Mouse (Mus musculus) ES-Bruce4 (cell line): Measurements from ENCODE around the gene Ccnb3. TPM values are rescaled to one million over a fixed set of nuclear protein-coding genes. Genes with fewer than 3 reads are reported as not detected.
"Not testable (repeated sequence)": the region's sequence is repeated elsewhere in the genome, so short reads cannot be mapped to it uniquely, and the experiment has no call there.

Experiments
- H3K27ac ChIP-seq: 2 replicates; pipeline ENCODE4 v1.5.1; 2012; ENCODE audit warnings: low read length, inconsistent platforms; ENCODE audit not compliant: insufficient read depth
- H3K27me3 ChIP-seq: 2 replicates; pipeline ENCODE4 v1.6.1; 2012; ENCODE audit warnings: mild to moderate bottlenecking, low read length, inconsistent platforms; ENCODE audit not compliant: control insufficient read depth, poor library complexity, insufficient read depth, severe bottlenecking
- H3K36me3 ChIP-seq: 2 replicates; pipeline ENCODE4 v1.6.1; 2012; ENCODE audit warnings: inconsistent platforms, mild to moderate bottlenecking, low read length, moderate library complexity; ENCODE audit not compliant: control insufficient read depth, poor library complexity, insufficient read depth, severe bottlenecking
- H3K4me1 ChIP-seq: one replicate; pipeline ENCODE4 v1.8.1; 2011; ENCODE audit warnings: low read length; ENCODE audit not compliant: control insufficient read depth, insufficient read depth
- H3K4me3 ChIP-seq: 2 replicates; pipeline ENCODE4 v1.5.1; 2011; ENCODE audit warnings: low read depth, mild to moderate bottlenecking, low read length
- H3K9ac ChIP-seq: 2 replicates; pipeline ENCODE4 v1.6.1; 2012; ENCODE audit warnings: low read depth, mild to moderate bottlenecking, inconsistent platforms; ENCODE audit not compliant: poor library complexity, severe bottlenecking
- H3K9me3 ChIP-seq: replicated peaks from 2 replicates; pipeline ENCODE4 v1.6.1; 2012; ENCODE audit warnings: mild to moderate bottlenecking, low read length, inconsistent platforms; ENCODE audit not compliant: control insufficient read depth, poor library complexity, insufficient read depth, severe bottlenecking
- CTCF ChIP-seq: IDR thresholded peaks from one replicate; pipeline ENCODE4 v1.8.1; 2011; ENCODE audit warnings: low read depth, low read length
- EP300 ChIP-seq: IDR thresholded peaks from 2 replicates; pipeline ENCODE4 v1.6.1; 2011; ENCODE audit warnings: low read depth, low read length; ENCODE audit not compliant: insufficient read depth
- POLR2A ChIP-seq: IDR thresholded peaks from one replicate; pipeline ENCODE4 v1.8.1; 2011; ENCODE audit warnings: low read length; ENCODE audit not compliant: insufficient read depth
- polyA plus RNA-seq: library from polyadenylated mRNA; stranded (reverse); fragments of >200 nt; gene quantifications from 2 replicates; pipeline ENCODE4 v1.2.4, GENCODE M21; 2011; ENCODE audit warnings: low read depth; ENCODE audit not compliant: missing spikeins, insufficient read depth, insufficient read length

The Ccnb3 gene
- polyA plus RNA-seq, 1 experiment: not detected

GRCm38 (mm10) chrX:7064109-7064508 is 22.7 kb upstream of the Ccnb3 start:
- TF ChIP-seq CTCF (no peak), EP300 (no peak), POLR2A (no peak)
- Histone ChIP-seq H3K27me3 (no peaks in the 10 kb centered on the region), H3K36me3 (no peaks in the 10 kb centered on the region), H3K9me3 (no peaks in the 10 kb centered on the region), H3K27ac (no peak overlapping the region), H3K4me1 (no peaks in the 10 kb centered on the region), H3K9ac (no peak overlapping the region), H3K4me3 (no peak overlapping the region)

GRCm38 (mm10) chrX:7057634-7058033 is 16.2 kb upstream of the Ccnb3 start:
- no peak for TF ChIP-seq EP300
- TF ChIP-seq CTCF: no peak
- TF ChIP-seq POLR2A: no peak
- Histone ChIP-seq H3K9me3 (no peaks in the 10 kb centered on the region), H3K4me1 (no peaks in the 10 kb centered on the region), H3K4me3 (no peak overlapping the region), H3K36me3 (no peaks in the 10 kb centered on the region), H3K9ac (no peak overlapping the region), H3K27me3 (no peaks in the 10 kb centered on the region), H3K27ac (no peak overlapping the region)

GRCm38 (mm10) chrX:7057056-7057455 is 15.6 kb upstream of the Ccnb3 start:
- Histone ChIP-seq H3K4me3 (no peak overlapping the region), H3K27ac (no peak overlapping the region), H3K9ac (no peak overlapping the region), H3K36me3 (no peaks in the 10 kb centered on the region), H3K9me3 (no peaks in the 10 kb centered on the region), H3K27me3 (no peaks in the 10 kb centered on the region), H3K4me1 (no peaks in the 10 kb centered on the region)
- TF ChIP-seq POLR2A (no peak), EP300 (no peak), CTCF (no peak)

- H3K4me1 ChIP-seq, H3K27me3 ChIP-seq, H3K36me3 ChIP-seq, H3K9ac ChIP-seq, H3K4me3 ChIP-seq, H3K27ac ChIP-seq, H3K9me3 ChIP-seq: not testable (repeated sequence)
Measured at GRCm38 (mm10) chrX:6983916-6984315, 57.5 kb downstream of the Ccnb3 start.

GRCm38 (mm10) chrX:6971956-6972355 is 69.5 kb downstream of the Ccnb3 start:
- H3K27ac ChIP-seq: no peak overlapping the region
- H3K36me3 ChIP-seq: no peaks in the 10 kb centered on the region
- H3K4me3 ChIP-seq: no peak overlapping the region
- no peaks in the 10 kb centered on the region for H3K4me1 ChIP-seq
- no peaks in the 10 kb centered on the region for H3K27me3 ChIP-seq
- TF ChIP-seq CTCF (no peak), EP300 (no peak), POLR2A (no peak)
- H3K9me3 ChIP-seq: no peaks in the 10 kb centered on the region
- H3K9ac ChIP-seq: no peak overlapping the region

- Histone ChIP-seq H3K36me3 (no peaks in the 10 kb centered on the region), H3K9me3 (no peaks in the 10 kb centered on the region), H3K9ac (no peak overlapping the region), H3K27me3 (no peaks in the 10 kb centered on the region), H3K4me3 (no peak overlapping the region), H3K4me1 (no peaks in the 10 kb centered on the region), H3K27ac (no peak overlapping the region)
- TF ChIP-seq POLR2A: no peak
- no peak for TF ChIP-seq EP300
- TF ChIP-seq CTCF: no peak
Measured at GRCm38 (mm10) chrX:6968598-6968997, 72.8 kb downstream of the Ccnb3 start.

Other genes with a start within 250 kb of the Ccnb3 start
- not detected in 2 replicates for gene Akap4, start 25.9 kb upstream of the Ccnb3 start, polyA plus RNA-seq